Mouse (Mus musculus) bone marrow, adult 2 months (tissue): ENCODE measurements at regions not wholly inside any gene's neighbourhood (a gene's known extent, or its start where the extent isn't known, plus 50 kb on each side); places are given as distances from the start of the nearest gene placed in this dataset.

Source experiments
- CTCF ChIP-seq: fragments of 200-500 bp; IDR thresholded peaks from 2 replicates; pipeline ENCODE4 v1.5.1; 2011; ENCODE audit warnings: low read length, control low read depth; ENCODE audit not compliant: control insufficient read depth, insufficient read depth
- POLR2A ChIP-seq: fragments of 200-500 bp; IDR thresholded peaks from 2 replicates; pipeline ENCODE4 v1.6.1; 2011; ENCODE audit warnings: low read depth, mild to moderate bottlenecking, control low read depth, low read length, borderline replicate concordance; ENCODE audit not compliant: control insufficient read depth

DNA sequence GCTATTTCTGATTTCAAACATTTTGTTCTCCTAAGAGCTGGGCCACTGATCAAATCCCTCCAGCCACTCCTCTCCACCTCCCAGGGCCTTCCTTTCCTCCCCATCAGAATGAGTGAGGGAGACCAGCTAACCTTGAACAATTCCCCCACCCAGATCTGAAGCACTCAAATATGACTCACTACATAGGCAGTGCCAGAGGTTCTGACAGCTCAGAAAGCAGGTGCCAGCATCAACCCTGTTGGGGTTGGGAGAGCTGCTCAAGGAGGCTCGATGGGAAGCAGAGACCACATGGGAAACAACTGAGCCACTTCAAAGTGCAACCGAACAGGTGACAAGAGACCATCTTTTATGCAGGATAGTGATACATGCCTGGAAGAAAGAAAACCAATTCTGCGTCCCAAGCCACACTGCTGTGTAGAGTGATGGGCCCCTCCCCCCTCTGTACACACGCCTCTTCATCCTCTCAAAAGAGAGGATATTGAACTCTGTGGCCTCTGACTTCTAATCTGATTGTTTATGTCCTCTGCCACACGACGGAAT, 210.4 kb downstream of the 3100002H09Rik start:
- no peak for TF ChIP-seq CTCF
- no peak for TF ChIP-seq POLR2A
